24 mouse cellular contexts compared by ENCODE assay signal in genomic region chr2:42305119-42305518, GRCm38 (mm10).
A peak's percentile ranks its signal among the peaks of the same experiment; 100 is the strongest.
DNase-seq lines count a peak whose midpoint lies in the region; ATAC-seq lines count a peak whose summit lies in the region.
"Had no signal": no experiment of that assay in that cellular context is flagged by ENCODE, and none has a peak within 500 bp of the region (broad histone marks: within the 10 kb centered on the region; RNA-seq: fewer than 3 reads in every experiment).

No protein-coding gene starts in this region.

- no peak overlapping the region for H3K4me3 ChIP-seq in forebrain, embryonic 11.5 days (ENCODE audit: low read depth, low read length)
- H3K4me3 ChIP-seq in forebrain, embryonic 10.5 days = no peak overlapping the region
- H3K4me3 ChIP-seq in forebrain, embryonic 14.5 days (ENCODE audit: low read depth, low read length) = no peak overlapping the region
- no peak overlapping the region for H3K4me3 ChIP-seq in hindbrain, embryonic 15.5 days
- no peak overlapping the region for H3K4me3 ChIP-seq in midbrain, embryonic 14.5 days (replicated peaks; ENCODE audit: low read depth, low read length)
- H3K4me3 ChIP-seq: embryonic facial prominence, embryonic 15.5 days; gastrocnemius, adult 2 months; heart, adult 2 months; heart, embryonic 15.5 days; kidney, embryonic 15.5 days; lung, embryonic 15.5 days; stomach, embryonic 15.5 days had no signal

- H3K27ac ChIP-seq in forebrain, embryonic 11.5 days (ENCODE audit: low read depth, low read length) = no peak overlapping the region
- H3K27ac ChIP-seq in forebrain, embryonic 10.5 days = no peak overlapping the region
- no peak overlapping the region for H3K27ac ChIP-seq in forebrain, embryonic 14.5 days (ENCODE audit: low read depth, low read length)
- H3K27ac ChIP-seq in hindbrain, embryonic 15.5 days (replicated peaks) = no peak overlapping the region
- no peak overlapping the region for H3K27ac ChIP-seq in midbrain, embryonic 14.5 days (replicated peaks; ENCODE audit: low read depth, low read length)
- H3K27ac ChIP-seq: embryonic facial prominence, embryonic 15.5 days; gastrocnemius, adult 2 months; heart, adult 2 months; heart, embryonic 15.5 days; kidney, embryonic 15.5 days; liver, embryonic 14.5 days; lung, embryonic 15.5 days; macrophage; stomach, embryonic 15.5 days had no signal

- peak; percentile 74 for ATAC-seq in forebrain, embryonic 11.5 days (replicated peaks; ENCODE audit: low FRiP score)
- ATAC-seq in forebrain, embryonic 14.5 days = peak; percentile 66; the same call in 1 of the 2 replicates
- 0 out of 2 replicates have a peak, but pooled peaks have one; percentile 30 for ATAC-seq in hindbrain, embryonic 15.5 days (ENCODE audit: low FRiP score, low read depth)
- no peak for ATAC-seq in midbrain, embryonic 14.5 days (ENCODE audit: low FRiP score, low TSS enrichment)
- no peak for ATAC-seq in granulocyte monocyte progenitor cell, adult 5-6 weeks (replicated peaks; ENCODE audit: poor library complexity, severe bottlenecking)
- ATAC-seq: activated CD4-positive, CD25-positive, alpha-beta regulatory T cell, adult 4 months; CD4-positive, CD25-positive, alpha-beta regulatory T cell, adult 4 months; intestine, postnatal 0 days had no signal

- no peak overlapping the region for H3K4me2 ChIP-seq in forebrain, embryonic 11.5 days (ENCODE audit: low read depth, low read length, severe bottlenecking)
- no peak overlapping the region for H3K4me2 ChIP-seq in forebrain, embryonic 14.5 days (ENCODE audit: low read length)
- H3K4me2 ChIP-seq in hindbrain, embryonic 15.5 days = no peak overlapping the region
- no peak overlapping the region for H3K4me2 ChIP-seq in midbrain, embryonic 14.5 days (ENCODE audit: low read length)
- H3K4me2 ChIP-seq: embryonic facial prominence, embryonic 15.5 days; heart, embryonic 15.5 days; kidney, embryonic 15.5 days; lung, embryonic 15.5 days; stomach, embryonic 15.5 days had no signal

- 48% methylated on average over 4 of the region's 4 CpGs for WGBS in forebrain, embryonic 11.5 days
- WGBS in forebrain, embryonic 10.5 days = 71% methylated on average over 4 of the region's 4 CpGs
- 36% methylated on average over 4 of the region's 4 CpGs for WGBS in forebrain, embryonic 14.5 days
- WGBS in hindbrain, embryonic 15.5 days = 34% methylated on average over 4 of the region's 4 CpGs
- 15% methylated on average over 4 of the region's 4 CpGs for WGBS in midbrain, embryonic 14.5 days

- no peaks in the 10 kb centered on the region for H3K9me3 ChIP-seq in forebrain, embryonic 11.5 days (ENCODE audit: control insufficient read depth, low read length)
- H3K9me3 ChIP-seq in forebrain, embryonic 10.5 days = no peaks in the 10 kb centered on the region
- no peaks in the 10 kb centered on the region for H3K9me3 ChIP-seq in forebrain, embryonic 14.5 days (replicated peaks; ENCODE audit: control insufficient read depth, low read length)
- H3K9me3 ChIP-seq in hindbrain, embryonic 15.5 days = no peaks in the 10 kb centered on the region
- no peaks in the 10 kb centered on the region for H3K9me3 ChIP-seq in midbrain, embryonic 14.5 days (ENCODE audit: control insufficient read depth, low read length)
- H3K9me3 ChIP-seq: embryonic facial prominence, embryonic 15.5 days; heart, embryonic 15.5 days; kidney, embryonic 15.5 days; lung, embryonic 15.5 days; stomach, embryonic 15.5 days had no signal

- H3K36me3 ChIP-seq in forebrain, embryonic 11.5 days (ENCODE audit: control insufficient read depth, insufficient read depth, low read length) = no peaks in the 10 kb centered on the region
- no peaks in the 10 kb centered on the region for H3K36me3 ChIP-seq in forebrain, embryonic 10.5 days (replicated peaks)
- H3K36me3 ChIP-seq in forebrain, embryonic 14.5 days (ENCODE audit: control insufficient read depth, insufficient read depth, low read length) = no peaks in the 10 kb centered on the region
- H3K36me3 ChIP-seq in hindbrain, embryonic 15.5 days = no peaks in the 10 kb centered on the region
- no peaks in the 10 kb centered on the region for H3K36me3 ChIP-seq in midbrain, embryonic 14.5 days (ENCODE audit: control insufficient read depth, insufficient read depth, low read length)
- H3K36me3 ChIP-seq: embryonic facial prominence, embryonic 15.5 days; heart, embryonic 15.5 days; kidney, embryonic 15.5 days; lung, embryonic 15.5 days; stomach, embryonic 15.5 days had no signal

- H3K27me3 ChIP-seq in forebrain, embryonic 11.5 days (ENCODE audit: control insufficient read depth, insufficient read depth, low read length) = no peaks in the 10 kb centered on the region
- H3K27me3 ChIP-seq in forebrain, embryonic 10.5 days (ENCODE audit: poor library complexity, severe bottlenecking) = no peaks in the 10 kb centered on the region
- no peaks in the 10 kb centered on the region for H3K27me3 ChIP-seq in forebrain, embryonic 14.5 days (replicated peaks; ENCODE audit: control insufficient read depth, insufficient read depth, low read length)
- no peaks in the 10 kb centered on the region for H3K27me3 ChIP-seq in hindbrain, embryonic 15.5 days
- H3K27me3 ChIP-seq in midbrain, embryonic 14.5 days (ENCODE audit: control insufficient read depth, insufficient read depth, low read length) = no peaks in the 10 kb centered on the region
- H3K27me3 ChIP-seq: embryonic facial prominence, embryonic 15.5 days; heart, embryonic 15.5 days; kidney, embryonic 15.5 days; lung, embryonic 15.5 days; stomach, embryonic 15.5 days had no signal

- DNase-seq in forebrain, embryonic 11.5 days (ENCODE audit: low spot score) = no peak
- DNase-seq in forebrain, embryonic 10.5 days (ENCODE audit: extremely low spot score, low spot score) = no peak
- DNase-seq in forebrain, embryonic 14.5 days (ENCODE audit: low spot score) = peak; percentile 30
- DNase-seq in midbrain, embryonic 14.5 days = peak; percentile 48
- no peak for DNase-seq in urinary bladder, adult 18-20 months (ENCODE audit: low spot score in 2 of 2)
- DNase-seq in urinary bladder, postnatal 4 days (ENCODE audit: low spot score in 2 of 2) = no peak
- DNase-seq: adrenal gland, postnatal 10 days; cerebellum, adult 11 months; gastrocnemius, adult 2 months; heart, adult 2 months; thymus, adult 18-20 months; thymus, postnatal 4 days had no signal

- no peaks in the 10 kb centered on the region for H3K4me1 ChIP-seq in forebrain, embryonic 11.5 days (replicated peaks; ENCODE audit: control insufficient read depth, insufficient read depth, low read length)
- peaks cover 4% of the 10 kb centered on the region; the same call in 1 of the 2 replicates for H3K4me1 ChIP-seq in forebrain, embryonic 10.5 days
- H3K4me1 ChIP-seq in forebrain, embryonic 14.5 days (ENCODE audit: control insufficient read depth, insufficient read depth, low read length) = no peaks in the 10 kb centered on the region
- no peaks in the 10 kb centered on the region; the same call in 1 of the 2 replicates for H3K4me1 ChIP-seq in hindbrain, embryonic 15.5 days (replicated peaks)
- H3K4me1 ChIP-seq in midbrain, embryonic 14.5 days (ENCODE audit: control insufficient read depth, insufficient read depth, low read length) = 0 out of 2 replicates have a peak, but pooled peaks cover 4% of the 10 kb centered on the region
- H3K4me1 ChIP-seq: embryonic facial prominence, embryonic 15.5 days; heart, embryonic 15.5 days; kidney, embryonic 15.5 days; lung, embryonic 15.5 days; stomach, embryonic 15.5 days had no signal

- no peak overlapping the region for H3K9ac ChIP-seq in forebrain, embryonic 11.5 days (ENCODE audit: low read length)
- no peak overlapping the region for H3K9ac ChIP-seq in forebrain, embryonic 14.5 days (ENCODE audit: low read length)
- H3K9ac ChIP-seq in hindbrain, embryonic 15.5 days = no peak overlapping the region
- no peak overlapping the region for H3K9ac ChIP-seq in midbrain, embryonic 14.5 days (replicated peaks; ENCODE audit: low read length)
- H3K9ac ChIP-seq: embryonic facial prominence, embryonic 15.5 days; heart, embryonic 15.5 days; kidney, embryonic 15.5 days; liver, embryonic 14.5 days; lung, embryonic 15.5 days; stomach, embryonic 15.5 days had no signal

Comparison
In these comparisons a context has a peak if more than half of its experiments do, and no peak if none do; other contexts are left out.
1. DNase-seq: peak in forebrain, embryonic 14.5 days (single experiment) and midbrain, embryonic 14.5 days (single experiment); none in forebrain, embryonic 11.5 days (single experiment), forebrain, embryonic 10.5 days (single experiment), urinary bladder, adult 18-20 months (0 of 2) and urinary bladder, postnatal 4 days (0 of 2).
2. ATAC-seq: peak in forebrain, embryonic 11.5 days (single experiment), forebrain, embryonic 14.5 days (single experiment) and hindbrain, embryonic 15.5 days (single experiment); none in midbrain, embryonic 14.5 days (single experiment) and granulocyte monocyte progenitor cell, adult 5-6 weeks (single experiment).